Comparison of ENCODE assay signal across 9 mouse cellular contexts in the genomic region with DNA sequence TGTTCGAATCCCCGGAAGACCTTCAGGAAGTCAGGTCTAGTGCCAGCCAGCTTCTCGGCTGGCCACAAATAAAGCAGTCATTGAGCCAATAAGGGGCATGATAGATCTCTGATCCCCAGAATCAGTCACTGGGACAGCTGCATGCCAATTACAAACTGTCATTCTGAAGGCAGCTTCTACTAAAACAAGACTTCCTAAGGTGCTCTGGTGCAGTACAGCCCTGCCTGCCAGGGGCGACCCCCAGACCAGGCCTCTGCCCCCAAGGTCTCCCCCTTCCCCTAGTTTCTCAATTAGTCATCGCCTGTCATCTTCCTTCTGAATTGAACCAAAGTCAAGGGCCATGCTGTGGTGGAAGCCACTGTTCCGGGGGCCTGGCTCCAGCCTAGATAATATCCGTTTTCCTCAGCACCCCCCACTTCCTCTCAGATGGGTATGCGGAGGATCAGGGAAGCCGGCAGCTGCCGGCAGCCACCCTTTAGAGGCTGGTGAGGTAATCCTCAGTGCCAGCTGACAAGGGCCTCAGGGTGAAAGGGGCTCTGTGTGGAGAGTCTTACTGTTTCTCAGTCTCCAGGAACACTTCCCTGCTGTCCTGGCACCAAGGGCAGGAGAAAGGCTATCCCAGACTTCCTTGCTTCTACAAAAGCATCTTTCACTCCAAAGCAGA. TPM values are rescaled to one million over a fixed set of nuclear protein-coding genes. Genes with fewer than 3 reads are reported as not detected.
A peak's percentile ranks its signal among the peaks of the same experiment; 100 is the strongest.
DNase-seq lines count a peak whose midpoint lies in the region; ATAC-seq and TF ChIP-seq lines count a peak whose summit lies in the region.
"Had no signal": no experiment of that assay in that cellular context is flagged by ENCODE, and none has a peak within 500 bp of the region (broad histone marks: within the 10 kb centered on the region; RNA-seq: fewer than 3 reads in every experiment).

No protein-coding gene starts in this region.

- H3K4me1 ChIP-seq in hindbrain, embryonic 10.5 days (replicated peaks), result peaks cover 7% of the 10 kb centered on the region
- peaks cover 5% of the 10 kb centered on the region for H3K4me1 ChIP-seq in hindbrain, embryonic 12.5 days
- H3K4me1 ChIP-seq in heart, embryonic 10.5 days, result peaks cover 16% of the 10 kb centered on the region
- H3K4me1 ChIP-seq in limb, embryonic 15.5 days, result no peaks in the 10 kb centered on the region; the same call in 1 of the 2 replicates

- no peak for ATAC-seq in hindbrain, embryonic 12.5 days (ENCODE audit: low FRiP score)
- peak; percentile 51 for ATAC-seq in Patski
- 0 out of 2 replicates have a peak, but pooled peaks have one; percentile 19 for ATAC-seq in limb, embryonic 15.5 days (ENCODE audit: insufficient number of reproducible peaks, low FRiP score, low TSS enrichment, low read depth)

- in situ Hi-C loops in Patski (cut with MboI; ENCODE audit: low pct_unique_long_range_greater_than_20kb), result no loop called here

- no peak overlapping the region for H3K9ac ChIP-seq in hindbrain, embryonic 12.5 days
- no peak overlapping the region for H3K9ac ChIP-seq in limb, embryonic 15.5 days
- H3K9ac ChIP-seq: liver, embryonic 14.5 days had no signal

- CTCF ChIA-PET in Patski (lab: Charles Lee), result interaction anchor here (1.0 to 4.5 kb wide), 2 partner anchors 13 to 16 kb away, joined by 3 to 16 read pairs; no protein-coding TSS in a partner anchor

- no peak overlapping the region for H3K4me2 ChIP-seq in hindbrain, embryonic 12.5 days (replicated peaks)
- no peak overlapping the region for H3K4me2 ChIP-seq in limb, embryonic 15.5 days

- H3K27ac ChIP-seq in hindbrain, embryonic 10.5 days, result peak overlapping the region; percentile 50; the same call in 1 of the 2 replicates
- H3K27ac ChIP-seq in hindbrain, embryonic 12.5 days, result no peak overlapping the region
- peak overlapping the region; percentile 67 for H3K27ac ChIP-seq in heart, embryonic 10.5 days
- H3K27ac ChIP-seq in limb, embryonic 15.5 days, result peak overlapping the region; percentile 43; the same call in 1 of the 2 replicates
- H3K27ac ChIP-seq: liver, embryonic 14.5 days had no signal

- no peaks in the 10 kb centered on the region for H3K9me3 ChIP-seq in hindbrain, embryonic 10.5 days
- H3K9me3 ChIP-seq in hindbrain, embryonic 12.5 days (replicated peaks), result 0 out of 2 replicates have a peak, but pooled peaks cover 3% of the 10 kb centered on the region
- no peaks in the 10 kb centered on the region for H3K9me3 ChIP-seq in heart, embryonic 10.5 days
- H3K9me3 ChIP-seq in limb, embryonic 15.5 days, result no peaks in the 10 kb centered on the region

- no peaks in the 10 kb centered on the region for H3K36me3 ChIP-seq in hindbrain, embryonic 10.5 days
- H3K36me3 ChIP-seq in hindbrain, embryonic 12.5 days, result no peaks in the 10 kb centered on the region
- H3K36me3 ChIP-seq in heart, embryonic 10.5 days, result no peaks in the 10 kb centered on the region
- no peaks in the 10 kb centered on the region for H3K36me3 ChIP-seq in limb, embryonic 15.5 days

- DNase-seq in hindbrain, embryonic 10.5 days (ENCODE audit: low spot score), result no peak
- no peak for DNase-seq in Patski (ENCODE audit: low read depth, low spot score)
- DNase-seq in heart, embryonic 10.5 days (ENCODE audit: low spot score), result no peak
- DNase-seq in ovary, postnatal 36 days (ENCODE audit: low spot score), result no peak
- DNase-seq in urinary bladder, adult 2 months (ENCODE audit: low spot score), result no peak
- DNase-seq in layer of hippocampus, postnatal 25 days (ENCODE audit: extremely low spot score in 1 of 2, low spot score in 1 of 2), result no peak

- POLR2A ChIA-PET in Patski (lab: Charles Lee), result no interaction called here

- no peak overlapping the region for H3K4me3 ChIP-seq in hindbrain, embryonic 10.5 days
- no peak overlapping the region for H3K4me3 ChIP-seq in hindbrain, embryonic 12.5 days
- H3K4me3 ChIP-seq in heart, embryonic 10.5 days, result no peak overlapping the region
- H3K4me3 ChIP-seq in limb, embryonic 15.5 days, result no peak overlapping the region

- WGBS in hindbrain, embryonic 10.5 days, result 55% methylated on average over 10 of the region's 10 CpGs
- 52% methylated on average over 10 of the region's 10 CpGs for WGBS in hindbrain, embryonic 12.5 days
- 32% methylated on average over 10 of the region's 10 CpGs for WGBS in heart, embryonic 10.5 days
- WGBS in limb, embryonic 15.5 days, result 40% methylated on average over 10 of the region's 10 CpGs

- TF ChIP-seq CTCF in Patski (IDR thresholded peaks at IDR 0.05), result no peak

- H3K27me3 ChIP-seq in hindbrain, embryonic 10.5 days (ENCODE audit: insufficient read depth, poor library complexity, severe bottlenecking), result no peaks in the 10 kb centered on the region
- H3K27me3 ChIP-seq in hindbrain, embryonic 12.5 days, result no peaks in the 10 kb centered on the region
- no peaks in the 10 kb centered on the region for H3K27me3 ChIP-seq in Patski
- no peaks in the 10 kb centered on the region for H3K27me3 ChIP-seq in heart, embryonic 10.5 days (ENCODE audit: insufficient read depth, poor library complexity, severe bottlenecking)
- H3K27me3 ChIP-seq in limb, embryonic 15.5 days, result no peaks in the 10 kb centered on the region

RNA-seq across cellular contexts. Expression of gene Cfap20, which starts 23.2 kb away (rescaled TPM):
- 135 and 146 TPM in 2 replicates for polyA plus RNA-seq in hindbrain, embryonic 10.5 days (2016; fragmentation: Nextera tagmentation; extraction: Ambion mirVana)
- polyA plus RNA-seq in hindbrain, embryonic 12.5 days (2016; fragmentation: Nextera tagmentation; extraction: Ambion mirVana), result 124 and 130 TPM in 2 replicates
- 64.5 TPM for polyA plus RNA-seq in Patski (2021)
- 126 and 129 TPM in 2 replicates for polyA plus RNA-seq in heart, embryonic 10.5 days (2016; fragmentation: Nextera tagmentation; extraction: Ambion mirVana)
- polyA plus RNA-seq in limb, embryonic 15.5 days (2015; fragmentation: Nextera tagmentation; extraction: Ambion mirVana), result 122 and 128 TPM in 2 replicates
- 62.3 and 86.8 TPM in 2 replicates for polyA plus RNA-seq in urinary bladder, adult 2 months (2012; rRNA removed)
- 10 to 100 TPM; 57.6 to 63.5 TPM for total RNA-seq in layer of hippocampus, postnatal 25 days (2021)

RNA-seq across cellular contexts. Expression of gene Mmp15, which starts 59.4 kb away (rescaled TPM):
- 15.2 and 19.4 TPM in 2 replicates for polyA plus RNA-seq in hindbrain, embryonic 10.5 days (2016; fragmentation: Nextera tagmentation; extraction: Ambion mirVana)
- polyA plus RNA-seq in hindbrain, embryonic 12.5 days (2016; fragmentation: Nextera tagmentation; extraction: Ambion mirVana), result 31.8 and 33.2 TPM in 2 replicates
- 8.1 TPM for polyA plus RNA-seq in Patski (2021)
- polyA plus RNA-seq in heart, embryonic 10.5 days (2016; fragmentation: Nextera tagmentation; extraction: Ambion mirVana), result 30.9 and 50.2 TPM in 2 replicates
- 7.8 and 8.1 TPM in 2 replicates for polyA plus RNA-seq in limb, embryonic 15.5 days (2015; fragmentation: Nextera tagmentation; extraction: Ambion mirVana)
- polyA plus RNA-seq in urinary bladder, adult 2 months (2012; rRNA removed), result 17.1 and 27.3 TPM in 2 replicates
- total RNA-seq in layer of hippocampus, postnatal 25 days (2021), result 10 to 100 TPM; 22.4 to 26.0 TPM
